Mouse (Mus musculus) retina, adult 2 months (tissue): ENCODE data around the gene Spock1.
"Not testable (repeated sequence)": the region's sequence is repeated elsewhere in the genome, so short reads cannot be mapped to it uniquely, and the experiment has no call there.

ENCODE experiments used
- DNase-seq: peaks from one replicate; pipeline ENCODE4 v3.0.0-alpha.2; 2012; ENCODE audit warnings: low read depth, low spot score

The Spock1 gene

GRCm38 (mm10) chr13:57488926-57489325, 419.2 kb downstream of the Spock1 start:
- DNase-seq = no peak

- no peak for DNase-seq
Observed at GRCm38 (mm10) chr13:57484426-57485168, 423.5 kb downstream of the Spock1 start.

DNA sequence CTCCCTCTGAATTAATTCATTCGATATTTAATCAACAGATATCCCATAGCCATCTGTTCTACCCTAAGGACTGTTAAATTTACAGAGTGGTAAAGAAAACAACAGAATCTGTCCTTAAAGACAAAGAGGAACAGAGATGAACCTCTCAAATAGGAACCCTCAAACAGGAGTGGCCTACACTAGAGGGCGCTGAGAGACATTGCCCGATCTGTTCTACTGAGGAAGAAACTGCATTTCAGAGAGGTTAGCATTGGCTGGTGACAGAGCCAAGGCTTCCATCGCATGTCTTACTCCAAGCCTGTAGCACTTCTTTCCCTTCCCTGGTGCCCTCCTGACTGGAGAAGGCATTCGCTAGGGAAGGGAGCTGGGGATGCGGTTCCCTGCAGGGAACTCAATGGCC, 431.4 kb downstream of the Spock1 start:
- DNase-seq = no peak

DNA sequence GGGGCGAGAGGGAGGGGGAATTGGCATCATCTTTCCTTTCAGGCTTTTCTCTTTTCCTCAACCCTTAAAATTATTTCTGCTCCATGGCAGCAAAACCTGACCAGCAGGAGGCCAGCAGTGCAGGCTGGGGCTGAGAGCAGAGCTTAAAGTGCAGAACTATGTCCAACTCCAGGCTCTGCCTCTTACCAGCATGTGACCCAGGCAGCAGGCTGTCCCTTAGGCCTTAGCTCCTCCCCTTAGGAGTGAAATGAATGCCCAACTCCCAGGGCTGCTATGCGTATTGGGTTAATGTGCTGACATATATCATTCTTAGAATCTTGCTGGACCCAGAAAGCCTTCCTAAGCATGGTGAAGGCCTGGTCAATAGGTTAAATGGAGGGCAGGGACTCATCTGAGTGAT, 434.1 kb downstream of the Spock1 start:
- DNase-seq = no peak

DNA sequence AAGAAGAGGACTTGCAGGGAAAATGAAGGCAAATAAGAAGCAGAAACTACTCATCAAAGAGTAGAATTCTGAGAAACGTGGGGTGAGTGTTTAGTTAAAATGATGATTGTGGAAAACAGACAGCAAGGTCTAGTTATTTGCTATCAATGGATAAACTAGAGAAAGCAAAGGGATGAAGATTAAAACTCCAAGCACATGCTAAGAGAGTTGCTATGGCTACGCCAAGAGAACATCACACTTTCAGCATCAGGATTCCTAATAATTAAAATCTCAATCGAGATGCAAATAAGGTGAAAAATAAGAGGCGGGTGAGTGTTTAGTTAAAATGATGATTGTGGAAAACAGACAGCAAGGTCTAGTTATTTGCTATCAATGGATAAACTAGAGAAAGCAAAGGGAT, 437.2 kb downstream of the Spock1 start:
- DNase-seq = not testable (repeated sequence)

GRCm38 (mm10) chr13:57459978-57460377, 448.2 kb downstream of the Spock1 start:
- DNase-seq = no peak

DNA sequence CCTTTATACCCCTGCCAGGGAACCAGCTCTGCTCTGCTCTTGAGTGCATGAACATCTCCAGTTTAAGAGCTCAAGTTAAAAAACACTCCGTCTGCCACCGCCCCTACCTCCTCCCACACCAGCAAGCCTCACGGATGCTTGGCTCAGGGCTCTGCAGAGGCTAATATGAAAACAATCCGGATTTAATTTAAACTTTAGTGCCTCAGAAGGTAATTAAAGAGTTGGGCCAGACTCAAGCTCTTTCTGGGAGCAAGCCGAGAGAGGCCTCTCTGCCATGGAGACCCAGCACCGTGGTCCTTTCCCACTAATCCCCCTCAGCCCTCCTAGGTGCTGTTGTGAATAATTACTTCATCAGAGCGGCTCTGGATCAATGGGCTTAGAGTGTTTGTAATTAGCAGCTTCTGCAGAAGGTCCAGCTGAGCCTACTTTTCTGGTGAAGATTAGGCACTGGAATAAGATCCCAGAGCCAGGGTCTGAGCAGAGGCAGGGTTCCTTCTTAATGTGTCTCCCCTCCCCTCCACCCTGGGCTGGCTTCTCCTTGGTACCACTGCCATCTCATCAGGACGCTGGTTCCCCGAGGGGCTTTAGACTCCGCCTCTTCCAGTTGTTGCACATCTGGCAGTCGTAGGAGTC, 457.8 kb downstream of the Spock1 start:
- DNase-seq = no peak

- DNase-seq = no peak
Observed at GRCm38 (mm10) chr13:57448906-57449305, 459.2 kb downstream of the Spock1 start.

DNA sequence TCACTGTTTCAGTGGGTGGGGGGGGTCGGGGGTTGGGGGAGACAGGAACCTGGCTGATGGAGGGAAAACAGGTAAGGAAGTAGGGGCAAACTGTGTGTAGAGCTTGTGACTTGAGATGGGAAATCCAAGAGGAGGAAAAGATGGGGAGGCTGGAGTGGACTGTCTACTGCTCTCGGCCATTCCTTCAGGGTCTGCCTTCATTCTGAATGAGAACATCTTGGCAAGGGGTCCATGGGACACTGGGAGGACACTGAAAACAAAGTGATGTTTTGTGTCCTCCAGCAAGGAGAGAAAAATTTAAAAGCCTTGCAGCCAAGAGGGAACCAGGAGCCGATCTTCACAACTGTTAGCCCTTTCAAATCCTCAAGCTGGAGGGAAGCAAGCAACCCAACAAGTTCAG, 463.2 kb downstream of the Spock1 start:
- DNase-seq = no peak

DNA sequence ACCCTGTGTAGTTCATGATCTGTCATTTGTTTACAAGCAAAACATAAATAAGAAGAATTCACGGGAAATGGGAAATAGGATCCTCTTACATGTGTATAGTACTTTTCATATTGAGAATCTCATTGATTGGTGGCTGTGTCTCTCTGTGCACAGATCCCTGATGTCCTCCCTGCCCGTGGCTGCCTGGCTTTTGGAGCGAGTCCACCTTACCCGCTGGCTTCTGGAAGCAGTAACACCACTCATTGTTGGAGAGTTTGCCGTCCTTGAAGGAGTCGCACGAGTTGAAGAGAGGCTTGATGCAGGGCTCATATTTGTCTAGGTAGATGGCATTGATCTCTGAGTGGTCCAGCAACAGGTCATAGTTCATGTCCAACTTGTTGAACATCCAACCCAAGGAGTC, 468.0 kb downstream of the Spock1 start:
- DNase-seq = no peak

- no peak for DNase-seq
Observed at GRCm38 (mm10) chr13:57435726-57436220, 472.4 kb downstream of the Spock1 start.

GRCm38 (mm10) chr13:57433848-57434247, 474.3 kb downstream of the Spock1 start:
- DNase-seq = no peak

DNA sequence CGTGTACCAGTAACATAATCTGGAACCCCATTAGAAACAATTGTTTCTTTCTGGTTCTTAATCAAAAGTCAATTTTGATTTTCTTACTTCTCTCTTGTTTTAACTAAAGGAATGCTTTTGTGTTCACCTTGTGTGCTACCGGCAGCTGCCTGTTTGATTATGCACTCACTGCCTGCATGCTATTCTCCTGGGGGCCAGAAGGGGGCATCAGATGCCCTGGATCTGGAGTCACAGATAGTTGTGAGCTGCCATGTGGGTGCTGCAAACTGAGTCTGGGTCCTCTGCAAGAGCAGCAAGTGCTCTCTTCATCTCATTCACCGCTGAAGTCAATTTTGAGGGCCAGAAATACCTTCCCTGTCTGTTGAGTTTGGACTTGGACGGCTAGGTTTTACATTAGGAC, 476.3 kb downstream of the Spock1 start:
- DNase-seq = no peak

- DNase-seq = no peak
Observed at GRCm38 (mm10) chr13:57428840-57429239, 479.3 kb downstream of the Spock1 start.

- DNase-seq = no peak
Observed at GRCm38 (mm10) chr13:57418781-57419180, 489.4 kb downstream of the Spock1 start.

GRCm38 (mm10) chr13:57414716-57415115, 493.4 kb downstream of the Spock1 start:
- DNase-seq = no peak

- DNase-seq = no peak
Observed at GRCm38 (mm10) chr13:57407666-57408065, 500.5 kb downstream of the Spock1 start.

GRCm38 (mm10) chr13:57402386-57402785, 505.7 kb downstream of the Spock1 start:
- DNase-seq = no peak

GRCm38 (mm10) chr13:57372141-57372700, 535.9 kb downstream of the Spock1 start:
- DNase-seq = no peak
